Mouse (Mus musculus) mature B cell (primary cell): Measurements from ENCODE around the gene Lmbrd2.

Source experiments
- in situ Hi-C: fragments of 300-500 bp; cut with MboI; formaldehyde crosslinking; loops from 2 replicates; pipeline ENCODE4 v1.14.3; 2019

Gene Lmbrd2

DNA sequence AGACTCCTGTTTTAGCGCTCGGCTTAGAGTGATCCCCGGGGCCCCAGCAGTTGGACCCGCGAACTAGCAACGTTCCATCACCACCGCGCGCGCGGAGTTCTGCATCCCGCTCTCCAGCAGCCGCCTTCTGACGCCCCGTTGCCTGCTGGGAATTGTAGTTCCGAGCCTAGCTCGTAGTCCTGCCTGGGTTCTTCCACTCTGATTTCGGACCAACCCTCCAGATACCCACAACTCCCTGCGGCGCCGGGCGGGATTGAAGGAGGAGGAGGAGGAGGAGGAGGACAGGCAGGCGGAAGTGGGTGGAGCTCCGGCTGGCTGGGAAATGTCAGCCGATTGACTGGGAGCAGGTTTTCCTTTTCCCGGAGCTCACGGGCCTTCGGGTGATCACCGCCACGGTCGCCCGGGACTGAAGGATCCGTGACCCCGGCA lies at the start of gene Lmbrd2:
TSS of gene Lmbrd2 (plus strand) at position 299 of the 429 bp plus-strand sequence.
- in situ Hi-C loops = no loop called here

DNA sequence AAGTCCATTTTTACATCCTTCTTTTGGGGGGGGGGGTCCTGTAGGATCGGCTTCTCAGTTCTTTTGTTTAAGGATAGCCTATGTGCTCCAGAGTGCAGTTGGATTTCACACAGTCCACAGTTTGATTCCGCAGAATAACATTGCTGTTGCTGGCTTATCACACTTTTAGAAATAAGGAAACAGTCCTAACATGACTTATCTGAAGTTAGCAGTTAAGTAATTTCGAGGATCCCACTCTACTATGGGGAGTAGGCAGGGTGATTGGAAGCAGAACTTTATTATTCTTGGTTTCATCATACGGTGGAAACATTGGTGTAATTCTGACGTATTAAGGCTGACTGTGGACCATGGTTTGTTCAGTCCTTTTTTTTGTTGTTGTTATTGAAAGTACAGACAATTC lies 49.7 kb upstream of the Lmbrd2 start:
- in situ Hi-C loops = no loop called here

DNA sequence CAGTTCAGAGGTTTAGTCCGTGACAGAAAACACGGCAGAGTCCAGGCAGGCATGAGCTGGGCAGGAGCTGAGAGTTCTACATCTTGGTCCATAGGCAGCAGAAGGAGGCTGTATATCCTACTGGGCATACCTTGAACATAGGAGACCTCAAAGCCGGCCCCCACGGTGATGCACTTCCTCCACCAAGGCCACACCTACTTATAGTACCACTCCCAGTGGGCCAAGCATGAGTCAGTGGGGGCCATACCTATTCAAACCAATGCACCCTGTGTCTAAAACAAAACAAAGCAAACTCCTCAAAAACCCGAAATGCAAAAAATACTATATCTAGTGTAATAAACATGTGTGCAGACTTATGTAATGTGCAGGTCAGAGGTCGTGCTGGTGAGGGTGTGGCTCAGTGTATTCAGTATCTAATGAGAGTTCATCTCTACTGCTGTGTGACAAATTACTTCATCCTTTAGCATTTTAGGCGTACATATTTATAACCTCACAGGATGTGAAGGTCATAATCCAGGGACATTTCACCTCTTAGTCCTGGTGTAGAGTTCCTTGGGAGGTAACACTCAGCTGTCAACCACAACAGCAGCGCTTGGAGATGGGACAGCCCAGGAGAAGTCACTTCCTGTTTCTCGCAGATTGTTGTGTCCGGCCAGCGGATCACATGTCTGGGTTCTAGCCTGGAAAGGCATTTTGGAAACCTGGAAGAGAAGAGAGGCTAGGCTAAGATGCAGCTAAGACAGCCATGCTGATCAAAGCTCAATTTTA lies 46.6 kb upstream of the Lmbrd2 start:
- in situ Hi-C loops = no loop called here

- in situ Hi-C loops = no loop called here
Observed at GRCm38 (mm10) chr15:9094366-9094750, 46.0 kb upstream of the Lmbrd2 start.

GRCm38 (mm10) chr15:9096865-9097264 lies 43.5 kb upstream of the Lmbrd2 start:
- in situ Hi-C loops = no loop called here

DNA sequence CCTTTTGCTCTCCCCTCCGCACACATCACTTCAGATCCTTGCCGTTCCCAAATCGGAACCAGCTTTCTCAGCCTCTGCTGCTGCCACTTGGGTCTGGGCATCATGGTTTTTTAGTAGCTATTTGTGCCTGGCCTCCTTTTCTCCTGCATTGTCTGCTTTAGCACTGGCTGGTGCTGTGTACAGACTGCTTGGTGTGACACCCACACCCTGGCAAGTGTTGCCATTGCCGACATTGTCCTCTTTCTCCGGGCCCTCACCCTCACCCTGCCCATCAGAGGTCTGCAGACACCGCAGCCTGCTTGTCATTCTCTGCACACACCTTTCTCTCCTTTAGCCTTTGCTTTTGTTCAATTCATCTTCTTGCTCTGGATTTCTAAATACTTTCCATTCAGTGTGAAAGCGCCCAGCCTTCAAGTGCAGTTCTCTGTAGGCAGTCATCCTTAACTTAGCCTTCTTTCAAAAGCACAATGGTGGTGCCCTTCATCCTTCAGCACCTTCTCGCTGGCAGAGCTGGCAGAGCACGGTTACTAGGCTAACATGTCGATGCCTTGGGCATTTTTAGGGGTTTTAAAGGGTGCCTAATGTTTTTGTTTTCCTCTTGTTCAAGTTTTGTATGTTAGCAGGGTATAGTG lies 39.8 kb upstream of the Lmbrd2 start:
- in situ Hi-C loops = no loop called here

DNA sequence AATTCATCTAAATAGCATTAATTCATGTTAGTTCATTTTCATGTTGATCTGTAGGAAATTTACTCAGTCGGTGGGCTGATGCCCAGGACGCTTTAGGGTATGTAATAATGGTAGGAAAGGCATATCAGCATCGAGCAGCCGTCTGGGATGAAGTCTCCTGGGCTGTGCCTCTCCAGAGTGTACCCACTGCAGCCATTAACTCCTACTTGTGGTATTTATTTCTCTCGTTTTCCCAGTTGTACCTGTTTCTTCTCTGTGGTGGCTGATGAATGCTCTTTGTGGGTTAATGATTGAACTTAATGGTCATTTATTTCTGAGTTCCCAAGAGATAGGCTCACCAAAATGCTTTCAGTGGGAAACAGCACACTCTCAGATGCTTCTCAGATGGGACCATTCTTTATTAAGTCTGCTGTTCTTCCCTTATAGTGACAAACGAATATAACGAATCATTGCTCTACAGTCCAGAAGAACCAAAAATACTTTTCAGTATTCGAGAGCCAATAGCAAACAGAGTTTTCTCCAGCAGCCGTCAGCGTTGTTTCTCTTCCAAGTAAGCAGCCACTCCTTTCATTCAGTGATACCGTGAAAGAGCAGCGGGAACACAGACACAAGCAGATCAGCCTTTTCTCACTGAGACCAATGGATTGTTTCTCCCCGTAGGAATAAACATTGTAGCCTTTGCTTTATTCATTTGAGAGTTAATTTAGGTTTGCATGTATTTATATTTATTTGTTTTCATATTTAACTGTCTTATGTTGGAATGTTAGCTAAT lies 33.9 kb upstream of the Lmbrd2 start:
- in situ Hi-C loops = no loop called here

- in situ Hi-C loops = no loop called here
Observed at GRCm38 (mm10) chr15:9110526-9111347, 29.6 kb upstream of the Lmbrd2 start.

DNA sequence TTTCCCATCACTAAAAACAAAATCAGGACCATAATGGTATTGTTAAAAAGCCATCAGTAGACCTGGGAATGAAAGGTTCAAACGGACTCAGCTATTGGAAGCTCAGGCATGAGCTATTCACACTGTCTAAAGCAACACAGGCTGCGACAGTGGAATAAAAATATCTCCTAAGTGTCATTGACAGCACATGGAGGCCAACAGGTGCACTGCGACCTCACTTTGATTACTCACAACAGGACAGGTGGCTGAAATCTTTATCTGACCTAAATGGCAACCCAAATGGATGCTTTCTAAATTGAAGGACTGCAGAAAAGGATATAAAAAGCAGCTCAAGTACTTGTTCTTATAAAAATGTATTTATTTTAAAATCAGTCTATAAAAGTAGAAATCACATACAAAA lies 28.7 kb upstream of the Lmbrd2 start:
- in situ Hi-C loops = no loop called here

DNA sequence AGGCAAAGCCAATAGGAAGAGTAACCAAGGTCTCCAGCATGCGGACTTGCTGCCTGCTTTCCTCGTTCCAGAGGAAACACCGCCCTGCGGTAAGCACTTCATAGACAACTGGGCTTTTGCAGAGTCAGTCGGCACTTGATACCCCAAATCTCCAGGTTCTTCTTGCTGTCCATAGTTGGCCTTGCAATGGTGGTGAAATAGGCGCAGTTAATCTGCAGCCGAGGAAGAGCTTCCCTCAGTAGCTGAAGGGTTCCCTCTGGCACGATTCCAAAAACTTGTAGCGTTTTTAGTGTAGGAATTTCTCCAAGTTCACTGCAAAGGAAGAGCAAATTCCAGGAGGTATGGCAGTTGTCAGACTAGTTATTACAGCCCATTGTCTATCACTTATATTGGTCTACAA lies 26.8 kb upstream of the Lmbrd2 start:
- in situ Hi-C loops = no loop called here

DNA sequence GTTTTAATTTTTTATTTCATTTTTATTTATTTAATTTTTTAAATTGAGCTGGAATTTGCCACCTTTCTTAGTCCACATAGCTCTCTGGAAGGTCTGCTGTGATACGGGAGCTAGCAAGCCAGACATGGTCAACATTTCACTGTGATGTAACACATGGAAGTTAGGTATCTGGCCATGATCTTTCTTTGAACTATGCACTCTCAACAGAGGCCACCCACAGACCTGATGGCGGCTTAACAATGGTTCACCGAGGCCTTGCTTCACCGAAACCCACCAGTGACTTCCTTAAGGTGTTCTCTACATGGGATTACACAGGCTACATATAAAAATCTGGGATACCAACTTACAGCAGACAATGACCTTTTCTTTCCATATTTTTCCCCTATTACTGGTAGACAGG lies 26.2 kb upstream of the Lmbrd2 start:
- in situ Hi-C loops = no loop called here

DNA sequence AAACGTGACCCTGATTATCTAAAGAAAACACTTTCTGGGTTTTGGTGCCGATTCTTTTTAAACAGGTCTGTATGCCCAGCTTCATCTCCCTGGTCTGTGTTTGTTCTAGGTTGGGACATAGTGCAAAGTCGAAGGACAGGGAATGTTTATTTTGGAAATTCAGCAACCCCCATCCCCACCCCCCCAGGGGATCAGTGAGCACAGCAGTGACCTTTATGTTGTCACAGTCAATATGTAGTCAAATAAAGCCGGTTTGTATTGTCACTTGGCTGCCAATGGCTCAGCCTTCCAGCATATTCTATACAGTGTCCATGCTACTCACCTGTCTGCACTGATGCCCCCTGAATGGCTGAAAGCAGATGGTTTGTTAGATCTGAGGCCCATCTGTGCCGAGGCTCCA lies 25.8 kb upstream of the Lmbrd2 start:
- in situ Hi-C loops = no loop called here

DNA sequence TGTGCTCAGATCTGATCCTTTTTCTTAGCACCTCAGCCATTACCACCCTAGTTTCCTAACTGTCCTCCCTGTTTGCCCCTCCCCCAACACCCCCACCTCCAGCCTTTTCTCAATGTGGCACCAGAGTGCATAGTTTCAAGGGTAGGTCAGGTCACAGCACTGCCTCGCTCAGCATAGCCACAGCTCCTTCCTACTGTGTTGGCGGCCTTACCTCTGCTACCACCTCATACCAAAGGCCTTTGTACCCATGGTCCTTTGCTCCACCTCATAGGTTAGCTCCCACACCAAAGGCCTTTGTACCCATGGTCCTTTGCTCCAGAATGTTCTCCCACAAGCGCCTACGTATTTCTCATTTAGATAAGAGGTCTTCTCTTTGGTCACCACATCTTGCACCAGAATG lies 21.5 kb upstream of the Lmbrd2 start:
- in situ Hi-C loops = no loop called here

GRCm38 (mm10) chr15:9120081-9120480 lies 20.3 kb upstream of the Lmbrd2 start:
- in situ Hi-C loops = no loop called here

DNA sequence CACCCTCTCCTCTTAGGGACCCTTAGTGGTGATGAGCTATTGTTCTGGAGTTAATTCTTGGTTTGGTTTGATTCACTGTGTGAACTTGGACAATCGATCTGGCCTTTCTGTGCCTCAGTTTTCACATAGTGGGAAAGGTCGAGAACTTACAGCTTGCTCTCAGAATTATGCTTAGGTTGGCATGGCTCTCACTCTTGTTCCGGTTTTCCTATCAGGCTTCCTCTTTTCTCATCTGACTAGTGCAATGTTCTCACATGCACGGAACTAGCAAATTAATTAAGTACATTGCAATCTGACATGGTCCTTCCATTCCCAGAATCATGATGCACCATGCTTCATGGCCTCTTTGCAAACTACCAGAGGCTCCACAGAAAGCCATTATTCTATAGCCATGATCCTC lies 17.4 kb upstream of the Lmbrd2 start:
- in situ Hi-C loops = no loop called here

- in situ Hi-C loops = no loop called here
Observed at GRCm38 (mm10) chr15:9124856-9125255, 15.5 kb upstream of the Lmbrd2 start.

GRCm38 (mm10) chr15:9127051-9127791 lies 13.1 kb upstream of the Lmbrd2 start:
- in situ Hi-C loops = no loop called here

DNA sequence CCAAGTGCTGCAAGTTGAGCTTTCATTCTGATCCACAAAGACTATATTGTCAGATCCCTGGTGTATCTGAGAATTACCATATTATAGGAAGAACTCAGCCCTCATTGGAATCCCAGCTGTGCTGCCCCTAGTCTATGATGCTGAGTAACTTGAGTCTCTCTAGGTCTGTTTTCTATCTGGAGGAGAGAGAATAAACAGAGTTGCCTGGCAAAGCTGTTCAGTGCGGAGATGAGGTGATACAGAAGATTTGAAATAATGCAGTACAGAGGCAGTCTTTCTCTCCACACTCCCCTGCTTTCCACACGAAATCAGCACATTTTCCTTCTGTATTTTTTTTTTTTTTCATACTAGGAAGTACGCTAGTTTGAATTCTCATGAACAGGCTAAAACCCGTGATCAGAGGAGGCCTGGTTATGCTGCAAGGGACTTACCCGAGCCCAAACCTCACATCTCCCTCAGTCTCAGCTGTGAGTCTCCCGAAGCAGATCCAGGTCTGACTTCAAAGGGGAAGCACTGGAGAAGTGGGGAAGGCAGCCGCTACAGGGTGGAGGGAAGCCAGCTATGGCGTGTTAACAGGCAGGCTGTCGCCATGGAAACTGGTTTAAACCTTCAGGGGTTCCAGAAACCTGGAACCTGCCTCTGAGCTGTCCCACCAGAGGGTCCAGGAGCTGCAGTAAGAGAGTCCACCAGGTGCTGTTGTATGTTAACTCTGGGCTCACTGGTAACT lies 9.4 kb upstream of the Lmbrd2 start:
- in situ Hi-C loops = no loop called here

- in situ Hi-C loops = no loop called here
Observed at GRCm38 (mm10) chr15:9131499-9131888, 8.9 kb upstream of the Lmbrd2 start.

DNA sequence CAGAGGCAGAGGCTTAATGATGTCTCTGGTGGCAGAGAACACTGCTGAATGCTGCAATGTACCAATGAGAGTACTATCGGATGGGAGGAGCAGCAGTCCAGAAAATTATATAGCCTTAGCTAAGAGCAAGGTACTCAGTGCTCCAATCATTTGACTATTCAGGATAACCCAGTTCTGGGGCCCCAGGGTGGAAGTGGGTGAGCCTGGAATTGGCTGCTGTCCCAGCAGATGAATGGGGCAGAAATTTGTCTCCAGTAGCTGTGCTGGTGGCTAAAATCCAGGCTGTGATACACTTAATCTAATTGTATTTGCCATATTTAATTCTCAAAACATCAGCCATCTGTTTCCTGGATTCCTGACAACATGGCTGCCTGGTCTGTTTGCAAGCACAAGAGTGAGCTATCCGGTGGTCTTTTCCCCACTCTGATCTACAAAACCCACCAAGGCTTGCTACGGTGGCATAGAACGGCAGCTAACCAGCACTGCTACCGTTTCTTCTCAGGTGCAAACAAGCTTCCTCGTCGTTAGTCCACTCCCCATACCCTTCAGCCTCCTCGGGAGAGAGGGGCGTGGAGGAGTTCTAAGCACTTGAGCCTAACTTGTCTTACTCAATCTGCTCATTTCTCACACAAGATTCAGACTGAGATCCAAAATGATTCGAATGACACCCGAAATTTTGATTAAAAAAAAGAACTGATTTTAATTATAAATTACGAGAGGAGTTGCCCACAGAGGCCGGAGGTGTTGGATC lies 7.5 kb upstream of the Lmbrd2 start:
- in situ Hi-C loops = no loop called here
